Mouse (Mus musculus): ENCODE results near the gene Smoc1. TPM values are rescaled to one million over a fixed set of nuclear protein-coding genes. Genes with fewer than 3 reads are reported as not detected.

The Smoc1 gene
- 12.3 and 15.5 TPM in 2 replicates for polyA plus RNA-seq (2015; fragmentation: Nextera tagmentation; extraction: Ambion mirVana)

DNA sequence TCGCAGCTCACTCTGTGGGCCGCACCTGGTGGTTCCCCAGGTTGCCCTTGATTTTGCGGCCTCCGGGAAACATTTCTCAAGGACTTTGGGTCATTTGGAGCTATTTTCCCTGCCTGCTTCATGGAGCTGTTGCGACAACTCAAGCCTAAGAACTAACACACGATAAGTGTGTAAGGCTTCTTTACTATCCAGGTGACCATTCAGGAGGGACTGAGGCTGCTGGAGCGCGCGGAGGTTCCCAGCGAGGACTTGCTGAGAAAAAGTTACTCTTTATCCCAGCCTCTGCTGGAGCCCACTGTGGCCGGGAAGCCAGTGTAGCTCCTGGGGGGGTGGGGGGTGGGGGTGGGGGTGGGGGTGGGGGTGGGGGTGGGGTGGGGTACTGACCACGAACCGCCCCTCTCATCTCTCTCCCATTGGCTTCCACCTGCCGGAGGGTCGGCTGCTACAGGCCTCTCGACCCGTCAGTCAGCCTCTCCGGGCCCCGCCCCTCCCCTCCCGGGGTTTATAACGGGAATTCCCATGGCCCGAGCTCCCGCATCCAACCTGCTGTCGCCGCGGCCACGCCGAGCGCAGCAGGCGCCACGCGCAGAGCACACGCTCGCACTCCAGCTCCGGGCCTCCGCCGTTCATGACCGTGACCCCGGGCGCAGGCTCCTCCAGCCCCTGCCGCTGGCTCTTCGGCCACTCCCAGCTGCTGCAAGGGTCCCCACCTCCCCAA is at the start of gene Smoc1:
TSS of gene Smoc1 (plus strand) at position 532 of the 718 bp plus-strand sequence.
- WGBS (ENCODE audit: insufficient replicate concordance): 9% methylated on average over 28 of the region's 42 CpGs
- Histone ChIP-seq H3K9me3 (ENCODE audit: low read length) (no peaks in the 10 kb centered on the region), H3K36me3 (replicated peaks; ENCODE audit: insufficient read depth, low read length) (no peaks in the 10 kb centered on the region), H3K4me3 (ENCODE audit: low read depth, low read length) (peak within 1 kb of the TSS; percentile 62), H3K27ac (ENCODE audit: low read depth) (peak within 1 kb of the TSS; percentile 62; the same call in 1 of the 2 replicates), H3K27me3 (ENCODE audit: insufficient read depth, low read length) (peaks cover 28% of the 10 kb centered on the region), H3K9ac (replicated peaks) (peak within 1 kb of the TSS; percentile 72), H3K4me1 (ENCODE audit: insufficient read depth) (peaks cover 6% of the 10 kb centered on the region; the same call in 1 of the 2 replicates), H3K4me2 (ENCODE audit: low read depth, low read length) (peak within 1 kb of the TSS; percentile 71)
- peak; percentile 94 for ATAC-seq
- TF ChIP-seq EP300 (IDR thresholded peaks at IDR 0.05; ENCODE audit: low read depth): no peak
- no peak for TF ChIP-seq CTCF (IDR thresholded peaks at IDR 0.05; ENCODE audit: low read depth)
- peak; percentile 86 for DNase-seq

- Histone ChIP-seq H3K4me1 (ENCODE audit: insufficient read depth) (no peaks in the 10 kb centered on the region), H3K27ac (ENCODE audit: low read depth) (no peak overlapping the region), H3K36me3 (replicated peaks; ENCODE audit: insufficient read depth, low read length) (no peaks in the 10 kb centered on the region), H3K9ac (replicated peaks) (no peak overlapping the region), H3K4me3 (ENCODE audit: low read depth, low read length) (no peak overlapping the region), H3K27me3 (ENCODE audit: insufficient read depth, low read length) (no peaks in the 10 kb centered on the region), H3K4me2 (ENCODE audit: low read depth, low read length) (no peak overlapping the region), H3K9me3 (ENCODE audit: low read length) (no peaks in the 10 kb centered on the region)
- TF ChIP-seq EP300 (IDR thresholded peaks at IDR 0.05; ENCODE audit: low read depth): no peak
- TF ChIP-seq CTCF (IDR thresholded peaks at IDR 0.05; ENCODE audit: low read depth): peak; percentile 96
- under 1% methylated on average over 7 of the region's 7 CpGs for WGBS (ENCODE audit: insufficient replicate concordance)
- no peak for ATAC-seq
- DNase-seq: peak; percentile 83
These were observed 44.3 kb upstream of the Smoc1 start for GRCm38 (mm10) chr12:80982326-80982725.

DNA sequence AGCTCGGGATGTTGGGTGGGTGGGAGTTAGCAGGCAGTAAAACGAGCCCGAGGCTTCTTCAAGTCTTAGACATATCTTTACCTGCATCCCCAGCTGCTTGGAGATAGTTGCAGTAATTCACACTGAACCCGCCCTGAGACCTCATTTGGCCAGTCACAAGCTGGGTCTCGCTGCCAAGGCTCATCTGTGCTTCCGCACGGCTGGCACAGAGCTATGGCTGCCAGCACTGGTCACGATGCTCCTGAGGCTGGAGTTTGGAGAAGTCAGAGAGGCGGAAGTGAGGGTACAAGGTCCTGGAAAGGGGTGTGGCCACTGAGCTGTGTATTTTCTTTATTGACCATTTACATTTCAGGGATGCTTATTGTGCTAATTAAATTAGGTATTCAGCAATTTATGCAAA is 42.9 kb upstream of the Smoc1 start:
- DNase-seq: no peak
- H3K4me2 ChIP-seq (ENCODE audit: low read depth, low read length): no peak overlapping the region
- 65% methylated on average over 9 of the region's 9 CpGs for WGBS (ENCODE audit: insufficient replicate concordance)
- no peak for ATAC-seq
- no peak overlapping the region for H3K4me3 ChIP-seq (ENCODE audit: low read depth, low read length)
- TF ChIP-seq CTCF (IDR thresholded peaks at IDR 0.05; ENCODE audit: low read depth) (no peak), EP300 (IDR thresholded peaks at IDR 0.05; ENCODE audit: low read depth) (no peak)
- no peak overlapping the region for H3K27ac ChIP-seq (ENCODE audit: low read depth)
- H3K36me3 ChIP-seq (replicated peaks; ENCODE audit: insufficient read depth, low read length): no peaks in the 10 kb centered on the region
- H3K4me1 ChIP-seq (ENCODE audit: insufficient read depth): no peaks in the 10 kb centered on the region
- no peaks in the 10 kb centered on the region for H3K27me3 ChIP-seq (ENCODE audit: insufficient read depth, low read length)
- H3K9ac ChIP-seq (replicated peaks): no peak overlapping the region
- H3K9me3 ChIP-seq (ENCODE audit: low read length): no peaks in the 10 kb centered on the region

DNA sequence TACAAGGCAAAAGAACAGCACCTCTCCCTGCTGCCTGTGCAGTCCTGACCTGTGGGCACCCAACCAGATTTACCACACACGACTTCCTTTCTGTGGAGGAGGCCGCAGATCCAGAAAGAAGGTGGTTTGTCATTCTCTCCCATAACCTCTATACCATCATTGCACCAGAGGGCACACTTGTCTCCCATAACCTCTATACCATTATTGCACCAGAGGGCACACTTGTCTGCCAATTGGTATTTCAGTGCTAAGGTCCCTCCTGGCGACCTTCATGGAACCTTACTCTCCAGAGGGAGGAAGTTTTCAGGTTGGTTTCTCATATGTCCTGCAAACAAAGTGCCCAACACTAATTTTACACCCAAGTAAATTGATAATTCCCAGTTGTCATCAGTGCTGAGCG is 40.0 kb upstream of the Smoc1 start:
- Histone ChIP-seq H3K27me3 (ENCODE audit: insufficient read depth, low read length) (no peaks in the 10 kb centered on the region), H3K27ac (ENCODE audit: low read depth) (no peak overlapping the region), H3K4me2 (ENCODE audit: low read depth, low read length) (no peak overlapping the region), H3K36me3 (replicated peaks; ENCODE audit: insufficient read depth, low read length) (no peaks in the 10 kb centered on the region), H3K4me3 (ENCODE audit: low read depth, low read length) (no peak overlapping the region), H3K9ac (replicated peaks) (no peak overlapping the region), H3K4me1 (ENCODE audit: insufficient read depth) (no peaks in the 10 kb centered on the region), H3K9me3 (ENCODE audit: low read length) (no peaks in the 10 kb centered on the region)
- 55% methylated on average over 4 of the region's 4 CpGs for WGBS (ENCODE audit: insufficient replicate concordance)
- TF ChIP-seq CTCF (IDR thresholded peaks at IDR 0.05; ENCODE audit: low read depth) (peak; percentile 57), EP300 (IDR thresholded peaks at IDR 0.05; ENCODE audit: low read depth) (no peak)
- no peak for DNase-seq
- ATAC-seq: no peak

DNA sequence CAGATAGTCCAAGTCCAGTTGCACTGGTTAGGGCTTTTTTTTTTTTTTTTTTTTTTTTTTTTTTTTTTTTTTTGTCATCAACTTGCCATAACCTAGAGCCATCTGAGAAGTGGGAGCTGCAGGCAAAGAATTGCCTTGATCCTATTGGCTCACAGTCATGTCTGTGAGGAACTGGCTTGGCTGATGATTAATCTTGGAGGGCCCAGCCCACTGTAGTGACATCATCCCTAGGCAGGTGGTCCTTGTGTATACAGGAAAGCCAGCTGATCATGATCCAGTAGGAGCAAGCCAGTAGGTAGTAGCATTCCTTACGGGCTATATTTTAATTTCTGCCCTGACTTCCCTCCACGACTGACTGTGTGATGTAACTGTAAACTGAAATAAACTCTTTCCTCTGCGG is 38.3 kb upstream of the Smoc1 start:
- ATAC-seq: no peak
- no peak for DNase-seq
- no peaks in the 10 kb centered on the region for H3K27me3 ChIP-seq (ENCODE audit: insufficient read depth, low read length)
- H3K9ac ChIP-seq (replicated peaks): no peak overlapping the region
- 82% methylated on average over 3 of the region's 3 CpGs for WGBS (ENCODE audit: insufficient replicate concordance)
- H3K4me1 ChIP-seq (ENCODE audit: insufficient read depth): no peaks in the 10 kb centered on the region
- H3K27ac ChIP-seq (ENCODE audit: low read depth): no peak overlapping the region
- no peak overlapping the region for H3K4me3 ChIP-seq (ENCODE audit: low read depth, low read length)
- no peaks in the 10 kb centered on the region for H3K36me3 ChIP-seq (replicated peaks; ENCODE audit: insufficient read depth, low read length)
- TF ChIP-seq CTCF (IDR thresholded peaks at IDR 0.05; ENCODE audit: low read depth) (no peak), EP300 (IDR thresholded peaks at IDR 0.05; ENCODE audit: low read depth) (no peak)
- H3K4me2 ChIP-seq (ENCODE audit: low read depth, low read length): no peak overlapping the region
- no peaks in the 10 kb centered on the region for H3K9me3 ChIP-seq (ENCODE audit: low read length)

GRCm38 (mm10) chr12:80990901-80991445 is 35.6 kb upstream of the Smoc1 start:
- H3K4me3 ChIP-seq (ENCODE audit: low read depth, low read length): no peak overlapping the region
- H3K9me3 ChIP-seq (ENCODE audit: low read length): no peaks in the 10 kb centered on the region
- ATAC-seq: no peak
- H3K9ac ChIP-seq (replicated peaks): no peak overlapping the region
- DNase-seq: no peak
- no peak overlapping the region for H3K27ac ChIP-seq (ENCODE audit: low read depth)
- H3K4me1 ChIP-seq (ENCODE audit: insufficient read depth): peaks cover 7% of the 10 kb centered on the region; the same call in 1 of the 2 replicates
- H3K27me3 ChIP-seq (ENCODE audit: insufficient read depth, low read length): no peaks in the 10 kb centered on the region
- 83% methylated on average over 13 of the region's 13 CpGs for WGBS (ENCODE audit: insufficient replicate concordance)
- no peak overlapping the region for H3K4me2 ChIP-seq (ENCODE audit: low read depth, low read length)
- no peaks in the 10 kb centered on the region for H3K36me3 ChIP-seq (replicated peaks; ENCODE audit: insufficient read depth, low read length)
- no peak for TF ChIP-seq CTCF (IDR thresholded peaks at IDR 0.05; ENCODE audit: low read depth)
- TF ChIP-seq EP300 (IDR thresholded peaks at IDR 0.05; ENCODE audit: low read depth): no peak

Measured in liver, postnatal 0 days (tissue).